Mouse (Mus musculus) liver, adult 10 weeks (tissue): ENCODE data around the gene Spdef. TPM values are rescaled to one million over a fixed set of nuclear protein-coding genes. Genes with fewer than 3 reads are reported as not detected.

ENCODE experiments used
- polyA plus RNA-seq: library from polyadenylated mRNA; stranded (reverse); fragments of 350-450 nt; fragmentation: Illumina TruSeq; extraction: RNeasy Lipid Tissue Mini Kit (QIAGEN cat#74804); gene quantifications from one replicate; pipeline ENCODE4 v1.2.3, GENCODE M21; 2014; ENCODE audit warnings: low read depth, low replicate concordance

Gene Spdef
- not detected for polyA plus RNA-seq

DNA sequence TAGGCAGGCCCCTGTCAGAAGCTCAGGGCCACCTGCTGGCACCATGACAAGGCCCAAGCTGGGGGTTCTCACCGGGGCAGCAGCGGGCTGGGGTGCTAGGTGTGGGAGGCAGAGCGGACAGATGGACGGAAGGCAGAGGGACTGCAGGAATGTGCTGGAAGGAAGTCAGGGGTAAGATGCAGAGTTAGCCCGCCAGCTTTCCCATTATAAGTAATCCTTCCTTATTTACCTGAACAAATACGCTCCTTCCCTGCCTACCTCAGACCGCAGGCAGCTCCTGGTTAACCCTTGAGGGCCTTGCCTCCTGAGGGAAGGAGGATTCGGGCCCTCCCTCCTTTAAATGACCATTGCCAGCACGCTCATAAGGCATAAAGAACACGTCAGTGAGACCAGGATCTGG, at the start of gene Spdef:
Gene Spdef, minus strand, starts transcription at position 186 of the 400 bp plus-strand sequence.

Other genes starting within 250 kb of the Spdef start
- gene Grm4, start 207.6 kb downstream of the Spdef start, polyA plus RNA-seq, result not detected
- gene Hmga1, start 172.5 kb downstream of the Spdef start, polyA plus RNA-seq, result 2.7 TPM
- gene AI413582, start 163.2 kb downstream of the Spdef start, polyA plus RNA-seq, result not detected
- 6.3 TPM for gene Nudt3, start 105.5 kb downstream of the Spdef start, polyA plus RNA-seq
- not detected for gene RPS10-NUDT3, start 93.7 kb downstream of the Spdef start, polyA plus RNA-seq
- gene Rps10, start 92.3 kb downstream of the Spdef start, polyA plus RNA-seq, result 45.3 TPM
- gene Pacsin1, start 73.4 kb downstream of the Spdef start, polyA plus RNA-seq, result not detected
- gene D17Wsu92e, start 91.7 kb upstream of the Spdef start, polyA plus RNA-seq, result 95.8 TPM
- gene Snrpc, start 109.2 kb upstream of the Spdef start, polyA plus RNA-seq, result 23.3 TPM
- gene Uhrf1bp1, start 127.5 kb upstream of the Spdef start, polyA plus RNA-seq, result 2.6 TPM
- gene Anks1, start 180.4 kb upstream of the Spdef start, polyA plus RNA-seq, result 0.87 TPM
- gene Taf11, start 180.9 kb upstream of the Spdef start, polyA plus RNA-seq, result 11.7 TPM